Mouse (Mus musculus): ENCODE measurements around the gene Sds. TPM values are rescaled to one million over a fixed set of nuclear protein-coding genes. Genes with fewer than 3 reads are reported as not detected.

Gene Sds
- polyA plus RNA-seq, 1 experiment from 2014 or later: not detected

GRCm38 (mm10) chr5:120505781-120506180 is 29.5 kb downstream of the Sds start:
- no peak for ATAC-seq (ENCODE audit: extremely low read depth, insufficient number of reproducible peaks, low FRiP score, low TSS enrichment)
- Histone ChIP-seq H3K27ac (replicated peaks) (no peak overlapping the region), H3K4me1 (peaks cover 37% of the 10 kb centered on the region), H3K9me3 (no peaks in the 10 kb centered on the region), H3K9ac (no peak overlapping the region), H3K27me3 (replicated peaks) (no peaks in the 10 kb centered on the region), H3K4me3 (no peak overlapping the region), H3K4me2 (peak overlapping the region; percentile 39; the same call in 1 of the 2 replicates), H3K36me3 (no peaks in the 10 kb centered on the region)
- 60% methylated on average over 9 of the region's 9 CpGs for WGBS

GRCm38 (mm10) chr5:120506490-120506889 is 30.2 kb downstream of the Sds start:
- Histone ChIP-seq H3K4me1 (peaks cover 39% of the 10 kb centered on the region), H3K4me3 (no peak overlapping the region), H3K27ac (replicated peaks) (no peak overlapping the region), H3K9ac (peak overlapping the region; percentile 28; the same call in 1 of the 2 replicates), H3K36me3 (no peaks in the 10 kb centered on the region), H3K4me2 (no peak overlapping the region), H3K27me3 (replicated peaks) (no peaks in the 10 kb centered on the region), H3K9me3 (no peaks in the 10 kb centered on the region)
- ATAC-seq (ENCODE audit: extremely low read depth, insufficient number of reproducible peaks, low FRiP score, low TSS enrichment): no peak
- WGBS: 37% methylated on average over 9 of the region's 9 CpGs

GRCm38 (mm10) chr5:120507311-120507710 is 31.0 kb downstream of the Sds start:
- Histone ChIP-seq H3K9me3 (no peaks in the 10 kb centered on the region), H3K9ac (no peak overlapping the region), H3K4me2 (no peak overlapping the region), H3K4me3 (no peak overlapping the region), H3K27me3 (replicated peaks) (peaks cover 4% of the 10 kb centered on the region; the same call in 1 of the 2 replicates), H3K27ac (replicated peaks) (no peak overlapping the region), H3K4me1 (peaks cover 38% of the 10 kb centered on the region), H3K36me3 (no peaks in the 10 kb centered on the region)
- WGBS: 59% methylated on average over 4 of the region's 4 CpGs
- ATAC-seq (ENCODE audit: extremely low read depth, insufficient number of reproducible peaks, low FRiP score, low TSS enrichment): no peak

DNA sequence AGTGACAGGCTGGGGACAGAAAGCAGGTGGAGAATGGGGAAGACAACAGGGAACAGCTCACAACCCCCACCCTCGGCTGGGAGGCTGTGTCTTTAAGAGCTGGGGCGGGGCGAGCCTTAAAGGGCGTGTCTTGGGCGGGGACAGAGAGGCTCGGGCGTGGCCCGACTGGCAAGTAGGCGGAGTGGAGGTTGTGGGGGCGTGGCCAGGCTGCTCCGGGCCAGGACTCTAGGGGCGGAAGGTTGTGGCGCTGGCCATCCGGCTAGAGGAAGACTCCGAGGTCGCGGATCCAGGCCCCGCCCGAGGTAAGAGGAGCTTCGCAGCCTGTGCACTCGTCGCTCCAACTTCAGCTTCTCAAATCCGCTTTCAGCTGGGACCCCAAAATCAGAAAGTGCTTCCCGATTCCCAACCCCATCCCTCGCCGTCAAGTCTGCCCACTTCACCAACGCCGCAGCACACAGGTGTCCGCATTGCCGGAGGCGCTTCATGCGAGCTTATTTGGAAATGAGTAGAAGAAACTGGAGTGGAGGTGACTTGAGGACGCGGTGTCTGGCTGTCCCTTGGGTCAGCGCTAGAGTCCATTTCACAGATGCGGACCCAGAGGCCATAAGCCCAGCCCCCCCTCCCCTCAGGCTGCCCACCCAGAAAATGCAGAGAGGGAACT is 34.8 kb downstream of the Sds start, which contains the start of gene Slc8b1:
Slc8b1 (plus strand) TSS at position 187 of the 661 bp plus-strand sequence.
- Histone ChIP-seq H3K9ac (peak within 1 kb of the TSS; percentile 77), H3K4me3 (peak within 1 kb of the TSS; percentile 60)
- WGBS: under 1% methylated on average over 36 of the region's 36 CpGs

DNA sequence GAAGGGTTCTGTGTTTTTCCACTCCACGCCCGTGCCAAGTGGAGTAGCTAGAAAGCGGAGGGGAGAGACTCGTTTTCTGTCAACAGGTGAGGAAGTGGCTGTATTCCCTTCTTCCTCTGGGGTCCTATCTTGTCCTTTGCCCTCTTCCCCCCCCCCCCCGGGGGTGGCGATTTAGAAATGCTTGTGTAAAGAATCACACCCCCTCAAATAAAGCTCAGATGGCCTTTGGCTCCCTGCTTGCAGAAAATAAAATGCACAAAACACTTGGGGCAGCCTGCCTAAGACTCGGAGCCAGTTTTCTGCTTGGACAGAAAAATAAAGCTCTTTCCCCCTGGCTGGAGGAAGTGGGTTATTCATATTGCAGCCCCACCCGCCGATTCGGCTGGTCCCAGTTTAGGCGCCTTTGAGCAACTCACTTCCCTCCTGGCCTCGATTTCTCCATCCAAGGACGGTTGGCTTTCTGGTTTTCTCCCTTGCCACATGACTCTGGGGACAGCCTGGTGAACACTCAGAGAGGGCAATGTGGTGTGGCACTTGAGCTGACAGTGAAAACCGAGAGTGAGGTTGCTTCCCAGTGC is 35.4 kb downstream of the Sds start:
- H3K4me3 ChIP-seq: peak overlapping the region; percentile 60
- H3K4me2 ChIP-seq: peak overlapping the region; percentile 72
- no peaks in the 10 kb centered on the region for H3K36me3 ChIP-seq
- ATAC-seq (ENCODE audit: extremely low read depth, insufficient number of reproducible peaks, low FRiP score, low TSS enrichment): no peak
- H3K4me1 ChIP-seq: peaks cover 42% of the 10 kb centered on the region
- no peak overlapping the region for H3K27ac ChIP-seq (replicated peaks)
- 24% methylated on average over 14 of the region's 14 CpGs for WGBS
- no peaks in the 10 kb centered on the region for H3K9me3 ChIP-seq
- peaks cover 6% of the 10 kb centered on the region; the same call in 1 of the 2 replicates for H3K27me3 ChIP-seq (replicated peaks)
- H3K9ac ChIP-seq: peak overlapping the region; percentile 77

More for the DNA sequence above, 34.8 kb downstream of the Sds start, which contains the start of gene Slc8b1:
- peak within 1 kb of the TSS; percentile 72 for H3K4me2 ChIP-seq
- H3K27me3 ChIP-seq (replicated peaks): peaks cover 6% of the 10 kb centered on the region; the same call in 1 of the 2 replicates
- H3K27ac ChIP-seq (replicated peaks): no peak within 1 kb of the TSS
- peaks cover 41% of the 10 kb centered on the region for H3K4me1 ChIP-seq
- ATAC-seq (ENCODE audit: extremely low read depth, insufficient number of reproducible peaks, low FRiP score, low TSS enrichment): peak; percentile 89
- no peaks in the 10 kb centered on the region for H3K36me3 ChIP-seq
- no peaks in the 10 kb centered on the region for H3K9me3 ChIP-seq

DNA sequence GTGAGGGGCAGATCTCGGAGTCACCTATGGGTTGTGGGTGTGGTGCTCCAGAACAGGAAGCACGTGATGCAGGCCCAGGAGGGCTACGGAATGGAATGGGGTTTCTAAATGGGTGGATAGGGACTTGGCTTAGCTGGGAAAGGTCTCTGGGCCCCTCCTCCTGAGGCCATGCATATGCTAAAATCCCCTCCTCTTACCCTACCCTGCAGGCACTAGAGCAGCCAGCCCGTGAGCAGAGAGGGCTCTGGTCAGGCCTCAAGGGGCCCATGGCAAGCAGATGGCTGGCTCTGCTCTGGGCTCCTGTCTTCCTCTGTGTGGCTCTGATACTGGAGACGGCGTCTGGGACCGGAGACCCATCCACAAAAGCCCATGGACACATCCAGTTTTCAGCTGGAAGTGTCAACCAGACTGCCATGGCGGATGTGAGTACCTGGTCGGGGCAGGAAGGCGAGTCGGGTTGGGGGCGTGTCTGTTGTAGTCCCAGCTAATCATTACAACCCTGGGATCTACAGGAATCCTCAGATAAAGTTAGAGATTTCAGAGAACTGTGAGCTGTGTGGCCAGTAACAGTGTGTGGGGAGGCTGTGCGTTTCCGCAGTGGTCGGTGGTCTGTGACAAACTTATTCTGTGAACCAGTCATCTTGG is 36.7 kb downstream of the Sds start:
- Histone ChIP-seq H3K9me3 (no peaks in the 10 kb centered on the region), H3K4me2 (no peak overlapping the region), H3K4me1 (peaks cover 47% of the 10 kb centered on the region), H3K27ac (replicated peaks) (no peak overlapping the region), H3K4me3 (no peak overlapping the region), H3K27me3 (replicated peaks) (peaks cover 6% of the 10 kb centered on the region; the same call in 1 of the 2 replicates), H3K9ac (no peak overlapping the region), H3K36me3 (no peaks in the 10 kb centered on the region)
- no peak for ATAC-seq (ENCODE audit: extremely low read depth, insufficient number of reproducible peaks, low FRiP score, low TSS enrichment)
- 50% methylated on average over 15 of the region's 15 CpGs for WGBS

GRCm38 (mm10) chr5:120514031-120514677 is 37.8 kb downstream of the Sds start:
- ATAC-seq (ENCODE audit: extremely low read depth, insufficient number of reproducible peaks, low FRiP score, low TSS enrichment): no peak
- Histone ChIP-seq H3K4me3 (no peak overlapping the region), H3K9ac (no peak overlapping the region), H3K27ac (replicated peaks) (no peak overlapping the region), H3K36me3 (no peaks in the 10 kb centered on the region), H3K4me2 (no peak overlapping the region), H3K27me3 (replicated peaks) (peaks cover 6% of the 10 kb centered on the region; the same call in 1 of the 2 replicates), H3K9me3 (no peaks in the 10 kb centered on the region), H3K4me1 (peaks cover 47% of the 10 kb centered on the region)
- 92% methylated on average over 9 of the region's 9 CpGs for WGBS

GRCm38 (mm10) chr5:120514754-120515153 is 38.4 kb downstream of the Sds start:
- Histone ChIP-seq H3K9me3 (no peaks in the 10 kb centered on the region), H3K27me3 (replicated peaks) (peaks cover 6% of the 10 kb centered on the region; the same call in 1 of the 2 replicates), H3K27ac (replicated peaks) (no peak overlapping the region), H3K4me1 (peaks cover 47% of the 10 kb centered on the region), H3K4me3 (no peak overlapping the region), H3K36me3 (no peaks in the 10 kb centered on the region), H3K9ac (no peak overlapping the region), H3K4me2 (no peak overlapping the region)
- ATAC-seq (ENCODE audit: extremely low read depth, insufficient number of reproducible peaks, low FRiP score, low TSS enrichment): no peak
- 22% methylated on average over 4 of the region's 4 CpGs for WGBS

DNA sequence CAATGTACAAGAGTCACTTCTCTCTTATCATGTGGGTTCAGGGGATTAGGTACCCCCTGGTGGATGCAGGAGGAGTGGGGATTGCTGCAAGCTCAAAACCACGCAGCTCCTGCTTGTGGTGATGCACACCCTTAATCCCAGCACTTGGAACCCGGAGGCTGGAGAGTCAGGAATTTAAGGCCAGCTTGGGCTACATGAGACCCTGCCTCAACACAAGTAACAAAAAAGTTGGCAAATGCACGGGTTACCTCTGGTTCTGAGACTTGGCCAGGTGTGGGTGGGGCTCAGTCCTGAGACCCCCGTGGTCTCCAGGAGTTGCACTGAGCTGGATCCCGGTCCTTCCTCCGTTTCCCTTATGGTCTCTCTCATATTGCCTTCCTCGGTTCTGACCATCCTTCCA is 39.1 kb downstream of the Sds start:
- Histone ChIP-seq H3K4me3 (no peak overlapping the region), H3K36me3 (no peaks in the 10 kb centered on the region), H3K27me3 (replicated peaks) (peaks cover 6% of the 10 kb centered on the region; the same call in 1 of the 2 replicates), H3K4me1 (peaks cover 45% of the 10 kb centered on the region), H3K9me3 (no peaks in the 10 kb centered on the region), H3K9ac (no peak overlapping the region), H3K27ac (replicated peaks) (no peak overlapping the region), H3K4me2 (no peak overlapping the region)
- WGBS: 60% methylated on average over 7 of the region's 7 CpGs
- ATAC-seq (ENCODE audit: extremely low read depth, insufficient number of reproducible peaks, low FRiP score, low TSS enrichment): no peak

- no peaks in the 10 kb centered on the region for H3K9me3 ChIP-seq
- peaks cover 39% of the 10 kb centered on the region for H3K4me1 ChIP-seq
- H3K27me3 ChIP-seq (replicated peaks): peaks cover 6% of the 10 kb centered on the region; the same call in 1 of the 2 replicates
- WGBS: 41% methylated on average over 15 of the region's 15 CpGs
- H3K4me2 ChIP-seq: no peak overlapping the region
- peak overlapping the region; percentile 58 for H3K9ac ChIP-seq
- H3K4me3 ChIP-seq: no peak overlapping the region
- H3K36me3 ChIP-seq: no peaks in the 10 kb centered on the region
- no peak for ATAC-seq (ENCODE audit: extremely low read depth, insufficient number of reproducible peaks, low FRiP score, low TSS enrichment)
- H3K27ac ChIP-seq (replicated peaks): peak overlapping the region; percentile 49; the same call in 1 of the 2 replicates
Measured at GRCm38 (mm10) chr5:120516221-120516984, 40.1 kb downstream of the Sds start.
